Mouse (Mus musculus) spleen, adult 2 months (tissue): ENCODE results near the gene Rims3.

Experiments
- CTCF ChIP-seq: fragments of 200-500 bp; IDR thresholded peaks from 2 replicates; pipeline ENCODE4 v1.5.1; 2011; ENCODE audit warnings: mild to moderate bottlenecking, inconsistent platforms; ENCODE audit not compliant: insufficient read depth, insufficient read length, insufficient replicate concordance; ENCODE audit errors: extremely low read depth
- POLR2A ChIP-seq: fragments of 200-500 bp; IDR thresholded peaks from 2 replicates; pipeline ENCODE4 v1.6.1; 2011; ENCODE audit warnings: low read depth, low read length, inconsistent platforms

- TF ChIP-seq CTCF (no peak), POLR2A (no peak)
Observed at GRCm38 (mm10) chr4:120817002-120817774, 37.4 kb upstream of the Rims3 start.
